Mouse (Mus musculus) embryonic stem cell, embryonic (primary cell): Measurements from ENCODE around the gene Adcy10.

Source experiments
- CTCF ChIA-PET, 4 experiments: fragments of 300-600 bp in 2 of 4; fragments of 350-600 bp in 2 of 4; sonication (Branson Sonifier 250); formaldehyde crosslinking; loops; one replicate each; lab custom pipeline; 2022; ENCODE audit warnings: inconsistent platforms in 2 of 4; lab: Charles Lee
- POLR2A ChIA-PET, 4 experiments: fragments of 300-600 bp in 2 of 4; fragments of 350-600 bp in 2 of 4; sonication (Branson Sonifier 250); formaldehyde crosslinking; loops; one replicate each; lab custom pipeline; 2022; ENCODE audit warnings: antibody characterized with exemption in 4 of 4, inconsistent platforms in 1 of 4; lab: Charles Lee

Adcy10 gene

GRCm38 (mm10) chr1:165484688-165485233 lies at the start of gene Adcy10:
Adcy10 (plus strand) TSS chr1:165485183.
- POLR2A ChIA-PET, result interaction anchor here in 2 of 4 experiments (0.8 to 1.6 kb wide), 2 partner anchors 24 kb away, joined by 3 to 4 read pairs; partner anchors contain the start of genes Dcaf6 (in 2 of the 2) and Mpc2 (in 2 of the 2)
- CTCF ChIA-PET, result no interaction called here

GRCm38 (mm10) chr1:165438289-165439021 lies 46.5 kb upstream of the Adcy10 start:
- ChIA-PET POLR2A (interaction anchor here in 1 of 4 experiments (2.3 kb wide), 1 partner anchor 22 kb away, joined by 9 read pairs; the partner anchor contains the start of genes Dcaf6 and Mpc2), CTCF (interaction anchor here in 1 of 4 experiments (0.5 kb wide), 1 partner anchor 152 kb away, joined by 7 read pairs; no protein-coding TSS in a partner anchor)

- CTCF ChIA-PET, result no interaction called here
- POLR2A ChIA-PET, result interaction anchor here in 2 of 4 experiments (0.5 to 4.7 kb wide), 3 partner anchors 20 to 550 kb away, joined by 3 to 17 read pairs (median 5); partner anchors contain the start of genes Mpc2 (in 2 of the 2) and Dcaf6 (in 1 of the 2)
Measured at GRCm38 (mm10) chr1:165440788-165441187, 44.2 kb upstream of the Adcy10 start.

- POLR2A ChIA-PET, result interaction anchor here in 2 of 4 experiments (0.5 to 4.7 kb wide), 3 partner anchors 19 to 550 kb away, joined by 3 to 17 read pairs (median 5); partner anchors contain the start of genes Mpc2 (in 2 of the 2) and Dcaf6 (in 1 of the 2)
- CTCF ChIA-PET, result interaction anchor here in 1 of 4 experiments (0.6 kb wide), 1 partner anchor 296 kb away, joined by 3 read pairs; no protein-coding TSS in a partner anchor
Measured at GRCm38 (mm10) chr1:165441201-165441600, 43.8 kb upstream of the Adcy10 start.

- ChIA-PET POLR2A (interaction anchor here in 2 of 4 experiments (1.1 to 4.7 kb wide), 2 partner anchors 19 kb away, joined by 5 to 17 read pairs; partner anchors contain the start of genes Mpc2 (in 2 of the 2) and Dcaf6 (in 1 of the 2)), CTCF (interaction anchor here in 1 of 4 experiments (0.6 kb wide), 1 partner anchor 295 kb away, joined by 3 read pairs; no protein-coding TSS in a partner anchor)
Measured at GRCm38 (mm10) chr1:165441719-165442118, 43.3 kb upstream of the Adcy10 start.

- POLR2A ChIA-PET, result interaction anchor here in 3 of 4 experiments (0.6 to 2.2 kb wide), 9 partner anchors 29 to 666 kb away, joined by 3 to 14 read pairs (median 4); partner anchors contain the start of gene Mpzl1 (in 1 of the 3)
- CTCF ChIA-PET, result no interaction called here
Measured at GRCm38 (mm10) chr1:165459041-165459502, 25.9 kb upstream of the Adcy10 start.

GRCm38 (mm10) chr1:165459503-165460181 lies 25.3 kb upstream of the Adcy10 start:
- CTCF ChIA-PET, result interaction anchor here in 2 of 4 experiments (1.2 to 1.5 kb wide), 3 partner anchors 12 to 195 kb away, joined by 3 to 5 read pairs (median 4); no protein-coding TSS in a partner anchor
- POLR2A ChIA-PET, result interaction anchor here (0.6 to 2.4 kb wide), 102 partner anchors 8 to 1820 kb away, joined by 3 to 63 read pairs (median 5); partner anchors contain the start of genes Mpzl1 (in 3 of the 4), Tiprl (in 3 of the 4), Pou2f1 (in 2 of the 4) and Adcy10 (in 1 of the 4)

GRCm38 (mm10) chr1:165460360-165460800 lies 24.6 kb upstream of the Adcy10 start, which contains the start of the genes Dcaf6 and Mpc2:
Dcaf6 (minus strand) TSS chr1:165460475.
Mpc2 (plus strand) TSS chr1:165460637.
- POLR2A ChIA-PET, result interaction anchor here (0.6 to 2.4 kb wide), 158 partner anchors 8 to 1819 kb away, joined by 3 to 63 read pairs (median 4); partner anchors contain the start of genes Mpzl1 (in 3 of the 4), Tiprl (in 3 of the 4), Adcy10 (in 2 of the 4) and Pou2f1 (in 2 of the 4)
- CTCF ChIA-PET, result interaction anchor here (0.6 to 1.5 kb wide), 12 partner anchors 11 to 374 kb away, joined by 3 to 6 read pairs (median 3); partner anchors contain the start of gene Tiprl (in 1 of the 4)

GRCm38 (mm10) chr1:165460801-165461377 lies 24.1 kb upstream of the Adcy10 start:
- ChIA-PET POLR2A (interaction anchor here (0.6 to 2.4 kb wide), 159 partner anchors 9 to 1768 kb away, joined by 3 to 63 read pairs (median 4); partner anchors contain the start of genes Mpzl1 (in 3 of the 4), Tiprl (in 3 of the 4), Adcy10 (in 2 of the 4) and Pou2f1 (in 2 of the 4)), CTCF (interaction anchor here (0.6 to 1.5 kb wide), 13 partner anchors 10 to 374 kb away, joined by 3 to 6 read pairs (median 3); partner anchors contain the start of gene Tiprl (in 1 of the 4))

GRCm38 (mm10) chr1:165461681-165462080 lies 23.3 kb upstream of the Adcy10 start:
- ChIA-PET POLR2A (interaction anchor here in 3 of 4 experiments (0.7 to 2.4 kb wide), 43 partner anchors 8 to 1004 kb away, joined by 3 to 63 read pairs (median 8); partner anchors contain the start of genes Tiprl (in 2 of the 3), Adcy10 (in 1 of the 3), Atp1b1 (in 1 of the 3) and Mpzl1 (in 1 of the 3)), CTCF (interaction anchor here in 2 of 4 experiments (0.6 to 1.2 kb wide), 3 partner anchors 29 to 150 kb away, joined by 3 read pairs; no protein-coding TSS in a partner anchor)

- POLR2A ChIA-PET, result no interaction called here
- CTCF ChIA-PET, result no interaction called here
Measured at GRCm38 (mm10) chr1:165462861-165463260, 22.1 kb upstream of the Adcy10 start.

- ChIA-PET POLR2A (no interaction called here), CTCF (no interaction called here)
Measured at GRCm38 (mm10) chr1:165464574-165464973, 20.4 kb upstream of the Adcy10 start.

GRCm38 (mm10) chr1:165468971-165469370 lies 16.0 kb upstream of the Adcy10 start:
- CTCF ChIA-PET, result no interaction called here
- POLR2A ChIA-PET, result interaction anchor here in 3 of 4 experiments (1.3 to 4.1 kb wide), 3 partner anchors 8 to 92 kb away, joined by 4 to 30 read pairs (median 18); partner anchors contain the start of genes Dcaf6 (in 3 of the 3) and Mpc2 (in 3 of the 3)

- ChIA-PET CTCF (no interaction called here), POLR2A (interaction anchor here in 3 of 4 experiments (0.5 to 4.1 kb wide), 5 partner anchors 9 to 110 kb away, joined by 4 to 30 read pairs (median 6); partner anchors contain the start of genes Dcaf6 (in 3 of the 3) and Mpc2 (in 3 of the 3))
Measured at GRCm38 (mm10) chr1:165469717-165470116, 15.3 kb upstream of the Adcy10 start.

GRCm38 (mm10) chr1:165471490-165471889 lies 13.5 kb upstream of the Adcy10 start:
- ChIA-PET CTCF (interaction anchor here in 1 of 4 experiments (1.1 kb wide), 1 partner anchor 11 kb away, joined by 3 read pairs; the partner anchor contains the start of genes Dcaf6 and Mpc2), POLR2A (interaction anchor here in 3 of 4 experiments (0.5 to 4.1 kb wide), 3 partner anchors 11 to 31 kb away, joined by 3 to 30 read pairs (median 28); partner anchors contain the start of genes Dcaf6 (in 2 of the 3) and Mpc2 (in 2 of the 3))

- POLR2A ChIA-PET, result interaction anchor here in 1 of 4 experiments (1.6 kb wide), 1 partner anchor 26 kb away, joined by 4 read pairs; the partner anchor contains the start of genes Dcaf6 and Mpc2
- CTCF ChIA-PET, result no interaction called here
Measured at GRCm38 (mm10) chr1:165486108-165486507, 1.1 kb downstream of the Adcy10 start.
